In genomic region chr15:5847413-5848100, GRCm38 (mm10) we compare ENCODE assay signal across 24 mouse cellular contexts.
DNase-seq lines count a peak whose midpoint lies in the region; ATAC-seq and TF ChIP-seq lines count a peak whose summit lies in the region.
"Had no signal": no experiment of that assay in that cellular context is flagged by ENCODE, and none has a peak within 500 bp of the region (broad histone marks: within the 10 kb centered on the region; RNA-seq: fewer than 3 reads in every experiment).

No protein-coding gene starts in this region.

- H3K9ac ChIP-seq in liver, adult 2 months (ENCODE audit: low read depth, low read length): no peak overlapping the region
- H3K9ac ChIP-seq in liver, embryonic 11.5 days (ENCODE audit: low read depth, low read length): no peak overlapping the region
- H3K9ac ChIP-seq in hindbrain, embryonic 14.5 days: no peak overlapping the region
- no peak overlapping the region for H3K9ac ChIP-seq in midbrain, embryonic 13.5 days (replicated peaks)
- H3K9ac ChIP-seq: heart, embryonic 12.5 days; kidney, embryonic 15.5 days; limb, embryonic 13.5 days; liver, embryonic 14.5 days; lung, embryonic 14.5 days; neural tube, embryonic 12.5 days had no signal

- H3K4me1 ChIP-seq in liver, adult 2 months (ENCODE audit: control insufficient read depth, insufficient read depth, low read length): no peaks in the 10 kb centered on the region
- H3K4me1 ChIP-seq in liver, embryonic 11.5 days (replicated peaks; ENCODE audit: control insufficient read depth, insufficient read depth, low read length): no peaks in the 10 kb centered on the region
- no peaks in the 10 kb centered on the region for H3K4me1 ChIP-seq in hindbrain, embryonic 14.5 days (replicated peaks; ENCODE audit: control insufficient read depth, insufficient read depth, low read length)
- H3K4me1 ChIP-seq in midbrain, embryonic 13.5 days (replicated peaks): 0 out of 2 replicates have a peak, but pooled peaks cover 6% of the 10 kb centered on the region
- H3K4me1 ChIP-seq: kidney, embryonic 15.5 days; limb, embryonic 13.5 days; megakaryocyte, embryonic 14.5 days; neural tube, embryonic 12.5 days had no signal

- no peaks in the 10 kb centered on the region for H3K9me3 ChIP-seq in liver, embryonic 11.5 days (ENCODE audit: control insufficient read depth, low read length)
- H3K9me3 ChIP-seq in hindbrain, embryonic 14.5 days (ENCODE audit: control insufficient read depth, low read length): no peaks in the 10 kb centered on the region
- no peaks in the 10 kb centered on the region for H3K9me3 ChIP-seq in midbrain, embryonic 13.5 days
- H3K9me3 ChIP-seq: heart, embryonic 12.5 days; kidney, embryonic 15.5 days; limb, embryonic 13.5 days; megakaryocyte, embryonic 14.5 days; neural tube, embryonic 12.5 days had no signal

- no peak overlapping the region for H3K4me3 ChIP-seq in liver, adult 2 months (ENCODE audit: insufficient read depth, low read depth, low read length)
- H3K4me3 ChIP-seq in liver, embryonic 11.5 days (ENCODE audit: low read depth, low read length): no peak overlapping the region
- H3K4me3 ChIP-seq in hindbrain, embryonic 14.5 days (replicated peaks; ENCODE audit: low read length): no peak overlapping the region
- H3K4me3 ChIP-seq in midbrain, embryonic 13.5 days (replicated peaks): no peak overlapping the region
- H3K4me3 ChIP-seq: heart, embryonic 12.5 days; kidney, embryonic 15.5 days; limb, embryonic 13.5 days; megakaryocyte, embryonic 14.5 days; neural tube, embryonic 12.5 days had no signal

- no peak overlapping the region for H3K27ac ChIP-seq in liver, adult 2 months (replicated peaks; ENCODE audit: insufficient read depth, low read depth, low read length)
- H3K27ac ChIP-seq in liver, embryonic 11.5 days (ENCODE audit: low read depth, low read length): no peak overlapping the region
- H3K27ac ChIP-seq in hindbrain, embryonic 14.5 days: no peak overlapping the region
- H3K27ac ChIP-seq in midbrain, embryonic 13.5 days: no peak overlapping the region
- H3K27ac ChIP-seq: kidney, embryonic 15.5 days; limb, embryonic 13.5 days; liver, embryonic 14.5 days; neural tube, embryonic 12.5 days had no signal

- H3K4me2 ChIP-seq in liver, embryonic 11.5 days: no peak overlapping the region
- no peak overlapping the region for H3K4me2 ChIP-seq in hindbrain, embryonic 14.5 days (replicated peaks)
- no peak overlapping the region for H3K4me2 ChIP-seq in midbrain, embryonic 13.5 days (replicated peaks)
- H3K4me2 ChIP-seq: heart, embryonic 12.5 days; kidney, embryonic 15.5 days; limb, embryonic 13.5 days; lung, embryonic 14.5 days; neural tube, embryonic 12.5 days had no signal

- peak; percentile 12 for DNase-seq in liver, adult 2 months (ENCODE audit: extremely low read depth, low read depth, low spot score)
- DNase-seq in liver, embryonic 11.5 days (ENCODE audit: low spot score): no peak
- no peak for DNase-seq in hindbrain, embryonic 14.5 days (ENCODE audit: low spot score)
- DNase-seq in thymus, postnatal 0 days (ENCODE audit: low spot score): no peak
- DNase-seq in kidney, postnatal 10 days: no peak
- DNase-seq: adrenal gland, postnatal 10 days; cerebellum, adult 2 months; gastrocnemius, postnatal 14 days; heart, adult 11 months; heart, postnatal 10 days; kidney, postnatal 4 days; lung, embryonic 14.5 days; lung, postnatal 36 days; right cerebral cortex, postnatal 14 days; thymus, postnatal 14 days had no signal

- ATAC-seq in liver, embryonic 11.5 days (replicated peaks; ENCODE audit: low FRiP score): no peak
- peak; percentile 53; the same call in 1 of the 2 replicates for ATAC-seq in hindbrain, embryonic 14.5 days (ENCODE audit: low FRiP score)
- peak; percentile 63 for ATAC-seq in midbrain, embryonic 13.5 days
- no peak for ATAC-seq in CD4-positive, CD25-positive, alpha-beta regulatory T cell, adult 4 months
- ATAC-seq: intestine, postnatal 0 days had no signal

- no peak for TF ChIP-seq CTCF in liver, adult 2 months (IDR thresholded peaks at IDR 0.05; ENCODE audit: low read depth, low read length)

- no peaks in the 10 kb centered on the region for H3K27me3 ChIP-seq in liver, adult 2 months (ENCODE audit: control insufficient read depth, insufficient read depth, low read length)
- H3K27me3 ChIP-seq in liver, embryonic 11.5 days (replicated peaks; ENCODE audit: control insufficient read depth, insufficient read depth, low read length): no peaks in the 10 kb centered on the region
- H3K27me3 ChIP-seq in hindbrain, embryonic 14.5 days (ENCODE audit: control insufficient read depth, insufficient read depth, low read length): no peaks in the 10 kb centered on the region
- H3K27me3 ChIP-seq in midbrain, embryonic 13.5 days: no peaks in the 10 kb centered on the region
- H3K27me3 ChIP-seq: heart, embryonic 12.5 days; kidney, embryonic 15.5 days; limb, embryonic 13.5 days; megakaryocyte, embryonic 14.5 days; neural tube, embryonic 12.5 days had no signal

- 92% methylated on average over 3 of the region's 3 CpGs for WGBS in liver, adult 2 months
- 86% methylated on average over 3 of the region's 3 CpGs for WGBS in liver, embryonic 11.5 days
- WGBS in hindbrain, embryonic 14.5 days: 30% methylated on average over 3 of the region's 3 CpGs
- WGBS in midbrain, embryonic 13.5 days: 43% methylated on average over 3 of the region's 3 CpGs

- TF ChIP-seq POLR2A in liver, adult 2 months (IDR thresholded peaks at IDR 0.05; ENCODE audit: extremely low read depth, insufficient read depth, low read length): no peak

- H3K79me2 ChIP-seq in liver, adult 2 months (ENCODE audit: control insufficient read depth, insufficient read depth, low read length): no peaks in the 10 kb centered on the region

- no peaks in the 10 kb centered on the region for H3K36me3 ChIP-seq in liver, adult 2 months (ENCODE audit: control insufficient read depth, insufficient read depth, low read length)
- H3K36me3 ChIP-seq in liver, embryonic 11.5 days (ENCODE audit: control insufficient read depth, insufficient read depth, low read length): no peaks in the 10 kb centered on the region
- no peaks in the 10 kb centered on the region for H3K36me3 ChIP-seq in hindbrain, embryonic 14.5 days (replicated peaks; ENCODE audit: control insufficient read depth, insufficient read depth)
- no peaks in the 10 kb centered on the region for H3K36me3 ChIP-seq in midbrain, embryonic 13.5 days
- H3K36me3 ChIP-seq: heart, embryonic 12.5 days; kidney, embryonic 15.5 days; limb, embryonic 13.5 days; neural tube, embryonic 12.5 days had no signal

Comparison
In these comparisons a context has a peak if more than half of its experiments do, and no peak if none do; other contexts are left out.
1. ATAC-seq: peak in hindbrain, embryonic 14.5 days (single experiment) and midbrain, embryonic 13.5 days (single experiment); none in liver, embryonic 11.5 days (single experiment) and CD4-positive, CD25-positive, alpha-beta regulatory T cell, adult 4 months (single experiment).